Mouse (Mus musculus) heart, adult 2 months (tissue): ENCODE results near the gene Zfp74. TPM values are rescaled to one million over a fixed set of nuclear protein-coding genes. Genes with fewer than 3 reads are reported as not detected.

Experiments
- DNase-seq, 2 experiments: peaks; one replicate each; pipeline ENCODE4 v3.0.0; 2021
- H3K27ac ChIP-seq: fragments of 200-600 bp; 2 replicates; pipeline ENCODE4 v1.8.1; 2022
- H3K27me3 ChIP-seq: fragments of 200-500 bp; 2 replicates; pipeline ENCODE4 v1.6.1; 2012; ENCODE audit warnings: mild to moderate bottlenecking, low read length, inconsistent platforms, mixed read lengths; ENCODE audit not compliant: control insufficient read depth, insufficient read depth
- H3K36me3 ChIP-seq: fragments of 200-500 bp; 2 replicates; pipeline ENCODE4 v1.6.1; 2012; ENCODE audit warnings: low read length, inconsistent platforms; ENCODE audit not compliant: control insufficient read depth, insufficient read depth
- H3K4me1 ChIP-seq: fragments of 200-500 bp; 2 replicates; pipeline ENCODE4 v1.6.1; 2011; ENCODE audit warnings: low read length; ENCODE audit not compliant: control insufficient read depth, insufficient read depth
- H3K4me3 ChIP-seq: fragments of 200-600 bp; 2 replicates; pipeline ENCODE4 v1.8.1; 2022
- H3K79me2 ChIP-seq: fragments of 200-500 bp; replicated peaks from 2 replicates; pipeline ENCODE4 v1.6.1; 2012; ENCODE audit warnings: mild to moderate bottlenecking, inconsistent platforms, low read length, moderate library complexity, mixed read lengths; ENCODE audit not compliant: control insufficient read depth, insufficient read depth
- H3K9ac ChIP-seq: fragments of 200-500 bp; 2 replicates; pipeline ENCODE4 v1.6.1; 2012; ENCODE audit warnings: low read depth, mild to moderate bottlenecking, control low read depth, inconsistent platforms, low read length, mixed read lengths
- CTCF ChIP-seq: fragments of 200-600 bp; IDR thresholded peaks from 2 replicates; pipeline ENCODE4 v1.8.1; 2022; ENCODE audit warnings: antibody characterized with exemption, mild to moderate bottlenecking, moderate library complexity
- EP300 ChIP-seq: fragments of 200-500 bp; IDR thresholded peaks from 2 replicates; pipeline ENCODE4 v1.6.1; 2011; ENCODE audit warnings: low read depth, low read length, control low read depth; ENCODE audit not compliant: insufficient read depth
- POLR2A ChIP-seq: fragments of 200-500 bp; IDR thresholded peaks from 2 replicates; pipeline ENCODE4 v1.6.1; 2011; ENCODE audit warnings: mild to moderate bottlenecking, low read depth, low read length, control low read depth; ENCODE audit not compliant: insufficient read depth
- WGBS: fragments of 180-500 bp; shearing (Covaris S2); methylation state at CpG from one replicate; pipeline ENCODE4 v1.1.7; 2018; 5-methylcytosine and 5-hydroxymethylcytosine counted together
- intact Hi-C: fragments of 180-260 bp; cut with DNase I; formaldehyde crosslinking; loops from one replicate; pipeline ENCODE4 v1.15.1; 2025
- polyA plus RNA-seq: library from polyadenylated mRNA; depleted of rRNA; stranded (reverse); fragments of >200 nt; gene quantifications from 2 replicates; pipeline ENCODE4 v1.2.3, GENCODE M21; 2012
- total RNA-seq, 2 experiments: library from RNA; stranded (reverse); gene quantifications; 2 replicates each; pipeline ENCODE4 v1.2.3; 2021

Zfp74 gene
- total and polyA plus RNA-seq, 3 experiments: 2.5 to 6.8 (median 6.2) TPM

DNA sequence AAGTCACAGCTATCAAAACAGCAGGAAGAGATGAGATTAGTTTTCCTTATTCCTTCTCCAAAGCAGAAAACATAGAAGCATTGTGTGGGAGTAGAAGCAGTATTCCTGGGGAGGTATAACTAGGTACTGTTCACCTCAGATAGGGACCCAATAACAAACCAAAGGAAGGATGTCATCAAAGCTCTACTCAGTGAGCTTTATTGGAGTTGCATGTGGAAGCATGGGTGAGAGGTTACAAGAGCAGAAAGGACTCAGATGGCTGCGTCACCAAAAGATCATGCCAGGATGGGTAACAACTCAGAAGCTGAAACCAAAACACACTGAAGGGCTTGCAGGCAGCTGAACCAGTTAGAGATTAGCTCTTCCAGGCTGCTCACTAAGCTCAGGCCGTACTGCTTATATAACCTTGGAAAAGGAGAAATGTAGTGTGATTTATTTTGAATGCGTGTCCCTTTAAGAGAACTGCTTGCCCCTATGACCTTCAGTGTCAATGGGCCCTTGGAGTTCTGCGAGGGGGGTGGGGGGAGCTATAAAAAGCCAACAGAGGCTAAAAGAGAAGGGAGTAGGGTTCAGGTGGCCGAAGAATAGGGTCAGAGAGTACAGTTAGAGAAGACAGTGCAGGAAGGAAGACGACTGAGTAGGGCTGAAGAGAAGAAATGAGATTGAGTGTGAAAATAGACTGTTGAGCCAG lies 36.4 kb downstream of the Zfp74 start:
- H3K79me2 ChIP-seq: no peaks in the 10 kb centered on the region; the same call in 1 of the 2 replicates
- DNase-seq: no peak
- WGBS: 34% methylated on average over 6 of the region's 6 CpGs
- TF ChIP-seq POLR2A (no peak), EP300 (no peak), CTCF (no peak)
- H3K9ac ChIP-seq: peak overlapping the region; percentile 5; the same call in 1 of the 2 replicates
- peaks cover 3% of the 10 kb centered on the region for H3K4me1 ChIP-seq
- H3K27ac ChIP-seq: peak overlapping the region; percentile 53
- intact Hi-C loops: no loop called here
- H3K4me3 ChIP-seq: no peak overlapping the region
- no peaks in the 10 kb centered on the region for H3K27me3 ChIP-seq
- peaks cover 10% of the 10 kb centered on the region for H3K36me3 ChIP-seq

- no peak overlapping the region for H3K9ac ChIP-seq
- intact Hi-C loops: no loop called here
- WGBS: 96% methylated on average over 13 of the region's 13 CpGs
- no peaks in the 10 kb centered on the region; the same call in 1 of the 2 replicates for H3K4me1 ChIP-seq
- H3K27ac ChIP-seq: no peak overlapping the region
- H3K79me2 ChIP-seq: peaks cover 3% of the 10 kb centered on the region; the same call in 1 of the 2 replicates
- TF ChIP-seq EP300 (no peak), POLR2A (no peak), CTCF (no peak)
- H3K27me3 ChIP-seq: no peaks in the 10 kb centered on the region
- no peak overlapping the region for H3K4me3 ChIP-seq
- DNase-seq: no peak
- peaks cover 13% of the 10 kb centered on the region for H3K36me3 ChIP-seq
These were observed 41.7 kb downstream of the Zfp74 start for GRCm38 (mm10) chr7:29912172-29912571.

DNA sequence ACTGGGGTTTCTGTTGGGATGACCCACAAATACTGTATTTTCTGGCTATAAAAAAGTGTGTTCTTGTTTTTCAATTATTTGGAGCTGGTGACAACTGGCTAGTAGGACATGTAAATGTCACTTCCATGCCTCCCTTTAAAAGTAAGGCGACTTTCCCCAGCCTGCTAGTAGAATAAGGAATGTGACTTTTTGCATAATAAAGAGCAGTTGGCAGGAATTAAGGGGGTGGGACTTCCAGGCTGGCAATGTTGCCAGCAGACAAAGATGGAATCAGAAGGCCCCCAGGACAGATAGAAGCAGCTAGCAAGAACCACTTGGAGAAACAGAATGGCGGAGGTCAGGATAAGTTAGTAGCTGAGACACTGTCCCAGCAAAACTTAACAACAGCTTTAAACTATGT lies 43.6 kb downstream of the Zfp74 start:
- no peak overlapping the region for H3K9ac ChIP-seq
- no peak overlapping the region for H3K4me3 ChIP-seq
- peaks cover 3% of the 10 kb centered on the region; the same call in 1 of the 2 replicates for H3K79me2 ChIP-seq
- no peak for TF ChIP-seq POLR2A
- TF ChIP-seq EP300: no peak
- TF ChIP-seq CTCF: no peak
- intact Hi-C loops: no loop called here
- DNase-seq: no peak
- H3K27me3 ChIP-seq: no peaks in the 10 kb centered on the region
- WGBS: 75% methylated on average over 2 of the region's 2 CpGs
- no peak overlapping the region for H3K27ac ChIP-seq
- H3K36me3 ChIP-seq: peaks cover 11% of the 10 kb centered on the region
- no peaks in the 10 kb centered on the region; the same call in 1 of the 2 replicates for H3K4me1 ChIP-seq

DNA sequence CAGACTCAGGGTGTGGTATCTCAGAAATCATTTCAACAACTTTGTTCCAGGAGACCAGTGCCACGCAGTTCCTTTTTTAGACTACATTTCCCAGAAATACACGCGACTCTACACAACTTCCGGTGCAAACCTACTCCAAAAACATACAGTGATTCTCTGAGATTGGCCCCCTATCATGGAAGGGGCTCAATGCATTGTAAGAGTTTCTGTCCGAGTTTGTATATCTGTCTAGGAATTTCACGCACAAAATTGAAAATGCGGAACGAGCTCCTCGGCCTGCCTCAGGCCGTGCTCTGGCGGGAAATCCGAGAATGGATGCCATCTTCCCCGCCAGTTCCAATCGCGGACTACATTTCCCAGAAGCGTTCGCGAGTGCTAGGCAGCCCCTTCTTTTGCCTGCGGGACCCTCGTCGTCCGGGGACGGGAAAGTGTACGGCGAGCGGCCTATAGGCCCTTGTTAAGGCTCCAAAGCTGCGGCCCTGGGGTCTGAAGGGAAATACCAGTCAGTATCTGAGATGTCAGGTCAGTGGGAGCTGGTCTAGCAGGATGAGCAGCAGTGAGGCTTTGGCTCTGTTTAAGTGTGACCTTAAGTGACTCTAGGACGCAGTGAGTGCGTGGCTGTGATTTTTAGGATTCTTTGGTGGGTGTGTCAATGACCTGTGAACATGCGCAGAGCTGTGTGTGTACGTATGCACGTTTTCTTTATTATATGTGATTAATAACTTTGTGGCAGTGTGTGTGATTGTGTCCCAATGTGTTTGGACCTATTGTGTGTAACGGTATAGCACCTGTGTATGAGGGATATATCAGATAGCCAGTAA lies 45.5 kb downstream of the Zfp74 start, which contains the start of gene Zfp383:
Gene Zfp383 (plus strand): TSS at position 94 of the 821 bp plus-strand sequence.
- Histone ChIP-seq H3K27me3 (no peaks in the 10 kb centered on the region), H3K4me3 (peak within 1 kb of the TSS; percentile 69), H3K9ac (peak within 1 kb of the TSS; percentile 69), H3K36me3 (peaks cover 7% of the 10 kb centered on the region), H3K27ac (peak within 1 kb of the TSS; percentile 91), H3K79me2 (peaks cover 3% of the 10 kb centered on the region; the same call in 1 of the 2 replicates), H3K4me1 (no peaks in the 10 kb centered on the region; the same call in 1 of the 2 replicates)
- DNase-seq: peak; percentile 88 to 90
- TF ChIP-seq POLR2A (peak; percentile 70), CTCF (no peak), EP300 (peak; percentile 62; the same call in 1 of the 2 replicates)
- intact Hi-C loops: loop anchor here (2.0 to 5.0 kb wide), 4 partner anchors 74 to 184 kb away; partner anchors contain the start of genes Gm26920, Zfp14, Zfp260 and Zfp566
- under 1% methylated on average over 33 of the region's 33 CpGs for WGBS

DNA sequence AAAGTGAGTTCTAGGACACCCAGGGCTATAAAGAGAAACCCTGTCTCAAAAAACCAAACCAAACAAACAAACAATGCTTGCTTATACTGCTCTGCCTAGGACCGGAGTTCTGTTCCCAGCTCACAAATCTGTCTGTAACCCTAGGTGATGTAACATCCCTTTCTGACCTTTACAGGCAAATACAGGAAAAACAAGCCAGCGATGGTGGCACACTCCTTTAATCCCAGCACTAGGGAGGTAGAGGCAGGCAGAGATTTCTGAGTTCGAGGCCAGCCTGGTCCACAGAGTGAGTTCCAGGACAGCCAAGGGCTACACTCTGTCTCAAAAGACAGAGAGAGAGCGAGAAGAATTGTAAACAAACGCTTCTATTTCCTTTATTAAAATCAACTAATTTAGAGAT lies 46.7 kb downstream of the Zfp74 start:
- no peaks in the 10 kb centered on the region; the same call in 1 of the 2 replicates for H3K4me1 ChIP-seq
- no peak overlapping the region for H3K4me3 ChIP-seq
- H3K27ac ChIP-seq: peak overlapping the region; percentile 91; the same call in 1 of the 2 replicates
- intact Hi-C loops: loop anchor here (2.0 to 5.0 kb wide), 4 partner anchors 90 to 185 kb away; partner anchors contain the start of genes Gm26920, Zfp14, Zfp260 and Zfp566
- H3K27me3 ChIP-seq: no peaks in the 10 kb centered on the region
- H3K36me3 ChIP-seq: peaks cover 5% of the 10 kb centered on the region
- TF ChIP-seq POLR2A (no peak), EP300 (no peak), CTCF (no peak)
- no peak overlapping the region for H3K9ac ChIP-seq
- peak in 1 of 2 experiments; percentile 19 for DNase-seq
- 87% methylated on average over 5 of the region's 5 CpGs for WGBS
- peaks cover 3% of the 10 kb centered on the region; the same call in 1 of the 2 replicates for H3K79me2 ChIP-seq
